Mouse (Mus musculus) heart, adult 2 months (tissue): ENCODE results near the gene Nmnat1.

Experiments used
- CTCF ChIP-seq: fragments of 200-600 bp; IDR thresholded peaks from 2 replicates; pipeline ENCODE4 v1.8.1; 2022; ENCODE audit warnings: antibody characterized with exemption, mild to moderate bottlenecking, moderate library complexity
- EP300 ChIP-seq: fragments of 200-500 bp; IDR thresholded peaks from 2 replicates; pipeline ENCODE4 v1.6.1; 2011; ENCODE audit warnings: low read depth, low read length, control low read depth; ENCODE audit not compliant: insufficient read depth

- TF ChIP-seq EP300 (no peak), CTCF (no peak)
These were observed 23.3 kb downstream of the Nmnat1 start for GRCm38 (mm10) chr4:149461579-149462304.
